12 mouse cellular contexts compared by ENCODE assay signal in the genomic region with DNA sequence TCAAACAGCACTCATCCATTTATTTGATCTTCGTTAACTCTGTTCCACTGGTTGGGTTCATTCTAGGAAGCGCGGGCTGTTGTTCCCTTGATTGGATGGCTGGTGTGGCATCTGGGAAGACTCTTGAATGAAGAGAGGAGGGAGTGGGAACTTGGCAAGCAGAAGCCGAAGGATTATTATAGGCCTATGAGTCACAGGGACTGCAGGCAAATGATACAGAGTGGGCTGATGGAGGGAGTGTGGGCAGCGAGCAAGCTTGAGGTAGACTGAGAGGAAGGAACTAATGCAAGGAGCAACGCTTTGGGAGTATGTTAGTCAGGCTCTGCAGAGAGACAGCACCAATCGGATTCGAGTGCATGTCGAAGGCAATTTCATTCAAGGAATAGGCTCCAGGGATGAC.
DNase-seq lines count a peak whose midpoint lies in the region; ATAC-seq and TF ChIP-seq lines count a peak whose summit lies in the region.
"Had no signal": no experiment of that assay in that cellular context is flagged by ENCODE, and none has a peak within 500 bp of the region (broad histone marks: within the 10 kb centered on the region; RNA-seq: fewer than 3 reads in every experiment).

No protein-coding gene starts in this region.

- no peaks in the 10 kb centered on the region for H3K36me3 ChIP-seq in heart, embryonic 10.5 days
- H3K36me3 ChIP-seq in stomach, embryonic 16.5 days (ENCODE audit: control insufficient read depth, insufficient read depth, low read length), result no peaks in the 10 kb centered on the region
- H3K36me3 ChIP-seq in liver, postnatal 0 days (replicated peaks; ENCODE audit: insufficient read depth, low read length), result no peaks in the 10 kb centered on the region
- H3K36me3 ChIP-seq: midbrain, embryonic 12.5 days had no signal

- 0 out of 2 replicates have a peak, but pooled peaks have one; percentile 44 for ATAC-seq in stomach, embryonic 16.5 days (ENCODE audit: insufficient read depth, low FRiP score)
- ATAC-seq in liver, postnatal 0 days, result no peak

- no peaks in the 10 kb centered on the region for H3K9me3 ChIP-seq in heart, embryonic 10.5 days
- H3K9me3 ChIP-seq in stomach, embryonic 16.5 days (replicated peaks; ENCODE audit: control insufficient read depth, low read length), result no peaks in the 10 kb centered on the region
- no peaks in the 10 kb centered on the region for H3K9me3 ChIP-seq in liver, postnatal 0 days (ENCODE audit: low read length)
- H3K9me3 ChIP-seq: midbrain, embryonic 12.5 days had no signal

- no peak for TF ChIP-seq CTCF in liver, postnatal 0 days (IDR thresholded peaks at IDR 0.05; ENCODE audit: low read depth)

- peaks cover 26% of the 10 kb centered on the region for H3K4me1 ChIP-seq in heart, embryonic 10.5 days
- H3K4me1 ChIP-seq in stomach, embryonic 16.5 days (ENCODE audit: control insufficient read depth, insufficient read depth, low read length), result 0 out of 2 replicates have a peak, but pooled peaks cover 3% of the 10 kb centered on the region
- H3K4me1 ChIP-seq in liver, postnatal 0 days (ENCODE audit: insufficient read depth), result no peaks in the 10 kb centered on the region

- H3K4me2 ChIP-seq in stomach, embryonic 16.5 days (ENCODE audit: low read depth, low read length), result no peak overlapping the region
- H3K4me2 ChIP-seq in liver, postnatal 0 days (ENCODE audit: low read depth, low read length), result no peak overlapping the region
- H3K4me2 ChIP-seq: midbrain, embryonic 12.5 days had no signal

- DNase-seq in retina, postnatal 1 day, result peak; percentile 14
- DNase-seq in retina, embryonic 14.5 days (ENCODE audit: low spot score), result no peak
- no peak for DNase-seq in heart, embryonic 10.5 days (ENCODE audit: low spot score)
- DNase-seq in layer of hippocampus, postnatal 14 days (ENCODE audit: low spot score in 2 of 2), result peak; percentile 11 to 56
- no peak for DNase-seq in urinary bladder, adult 18-20 months (ENCODE audit: low spot score in 2 of 2)
- no peak for DNase-seq in liver, postnatal 0 days
- DNase-seq in kidney, adult 18-20 months, result no peak
- DNase-seq: gastrocnemius, adult 2 months; liver; thymus, postnatal 25 days had no signal

- H3K4me3 ChIP-seq in heart, embryonic 10.5 days, result no peak overlapping the region
- H3K4me3 ChIP-seq in stomach, embryonic 16.5 days (replicated peaks; ENCODE audit: low read length), result no peak overlapping the region
- no peak overlapping the region for H3K4me3 ChIP-seq in liver, postnatal 0 days (ENCODE audit: low read depth, low read length)
- H3K4me3 ChIP-seq: gastrocnemius, adult 2 months; midbrain, embryonic 12.5 days had no signal

- no peaks in the 10 kb centered on the region for H3K27me3 ChIP-seq in heart, embryonic 10.5 days (ENCODE audit: insufficient read depth, poor library complexity, severe bottlenecking)
- no peaks in the 10 kb centered on the region for H3K27me3 ChIP-seq in stomach, embryonic 16.5 days (ENCODE audit: control insufficient read depth, insufficient read depth, low read length)
- H3K27me3 ChIP-seq in liver, postnatal 0 days (ENCODE audit: insufficient read depth, low read length), result no peaks in the 10 kb centered on the region
- H3K27me3 ChIP-seq: midbrain, embryonic 12.5 days had no signal

- peak overlapping the region; percentile 78; the same call in 1 of the 2 replicates for H3K27ac ChIP-seq in heart, embryonic 10.5 days
- no peak overlapping the region for H3K27ac ChIP-seq in stomach, embryonic 16.5 days (ENCODE audit: low read length)
- no peak overlapping the region for H3K27ac ChIP-seq in liver, postnatal 0 days (ENCODE audit: low read depth)
- H3K27ac ChIP-seq: gastrocnemius, adult 2 months; midbrain, embryonic 12.5 days had no signal

- no peak overlapping the region for H3K9ac ChIP-seq in stomach, embryonic 16.5 days (ENCODE audit: low read length)
- H3K9ac ChIP-seq in liver, postnatal 0 days (replicated peaks), result no peak overlapping the region
- H3K9ac ChIP-seq: midbrain, embryonic 12.5 days had no signal

- TF ChIP-seq EP300 in liver, postnatal 0 days (IDR thresholded peaks at IDR 0.05; ENCODE audit: low read depth), result no peak

- 57% methylated on average over 9 of the region's 9 CpGs for WGBS in heart, embryonic 10.5 days
- 66% methylated on average over 9 of the region's 9 CpGs for WGBS in stomach, embryonic 16.5 days
- WGBS in liver, postnatal 0 days (ENCODE audit: insufficient replicate concordance), result 80% methylated on average over 9 of the region's 9 CpGs

Comparison
In these comparisons a context has a peak if more than half of its experiments do, and no peak if none do; other contexts are left out.
1. DNase-seq: peak in retina, postnatal 1 day (single experiment) and layer of hippocampus, postnatal 14 days (2 of 2); none in retina, embryonic 14.5 days (single experiment), heart, embryonic 10.5 days (single experiment), urinary bladder, adult 18-20 months (0 of 2), liver, postnatal 0 days (single experiment) and kidney, adult 18-20 months (single experiment).